Mouse (Mus musculus) bone marrow macrophage, adult 2 months (primary cell): ENCODE measurements around the gene Cdt1. TPM values are rescaled to one million over a fixed set of nuclear protein-coding genes. Genes with fewer than 3 reads are reported as not detected.

ENCODE experiments used
- H3K27ac ChIP-seq: 2 replicates; pipeline ENCODE4 v1.5.1; 2012; ENCODE audit warnings: low read depth, low read length; ENCODE audit not compliant: insufficient read depth
- H3K4me1 ChIP-seq: 2 replicates; pipeline ENCODE4 v1.6.1; 2012; ENCODE audit warnings: low read length; ENCODE audit not compliant: control insufficient read depth, insufficient read depth
- H3K4me3 ChIP-seq: 2 replicates; pipeline ENCODE4 v1.5.1; 2012; ENCODE audit warnings: mild to moderate bottlenecking, low read length, moderate library complexity; ENCODE audit not compliant: insufficient read depth
- CTCF ChIP-seq: IDR thresholded peaks from 2 replicates; pipeline ENCODE4 v1.5.1; 2012; ENCODE audit warnings: low read depth, mild to moderate bottlenecking, low read length, moderate library complexity
- POLR2A ChIP-seq: IDR thresholded peaks from 2 replicates; pipeline ENCODE4 v1.6.1; 2012; ENCODE audit warnings: mild to moderate bottlenecking, low read depth, low read length, borderline replicate concordance
- polyA plus RNA-seq: library from polyadenylated mRNA; stranded (reverse); fragments of >200 nt; gene quantifications from 2 replicates; pipeline ENCODE4 v1.2.4, GENCODE M21; 2012; ENCODE audit not compliant: missing spikeins, insufficient read depth, insufficient read length

Gene Cdt1
- polyA plus RNA-seq, 1 experiment = 22.9 TPM

- TF ChIP-seq POLR2A = no peak
- TF ChIP-seq CTCF = no peak
- peak overlapping the region; percentile 34 for H3K4me3 ChIP-seq
- H3K27ac ChIP-seq = no peak overlapping the region
- H3K4me1 ChIP-seq = peaks cover 17% of the 10 kb centered on the region
Measured at GRCm38 (mm10) chr8:122610209-122610608, 42.4 kb downstream of the Cdt1 start.

- Histone ChIP-seq H3K27ac (peak overlapping the region; percentile 46), H3K4me3 (peak overlapping the region; percentile 81), H3K4me1 (peaks cover 13% of the 10 kb centered on the region)
- TF ChIP-seq CTCF = no peak
- TF ChIP-seq POLR2A = no peak
Measured at GRCm38 (mm10) chr8:122610612-122611277, 42.9 kb downstream of the Cdt1 start.

GRCm38 (mm10) chr8:122611295-122612133, 43.7 kb downstream of the Cdt1 start, which contains the start of the genes Galns and Trappc2l:
Gene Galns (minus strand): TSS chr8:122611463.
Gene Trappc2l (plus strand): TSS chr8:122611640.
- TF ChIP-seq POLR2A (0 out of 2 replicates have a peak, but pooled peaks have one; percentile 37), CTCF (no peak)
- Histone ChIP-seq H3K4me1 (peaks cover 13% of the 10 kb centered on the region), H3K27ac (peak within 1 kb of the TSS; percentile 85), H3K4me3 (peak within 1 kb of the TSS; percentile 81)

GRCm38 (mm10) chr8:122616181-122616905, 48.5 kb downstream of the Cdt1 start:
- no peak for TF ChIP-seq POLR2A
- no peak for TF ChIP-seq CTCF
- no peak overlapping the region for H3K4me3 ChIP-seq
- no peak overlapping the region for H3K27ac ChIP-seq
- H3K4me1 ChIP-seq = peaks cover 5% of the 10 kb centered on the region; the same call in 1 of the 2 replicates

- H3K4me1 ChIP-seq = no peaks in the 10 kb centered on the region
- H3K27ac ChIP-seq = no peak overlapping the region
- TF ChIP-seq CTCF = no peak
- TF ChIP-seq POLR2A = no peak
Measured at GRCm38 (mm10) chr8:122617947-122618546, 50.2 kb downstream of the Cdt1 start.

GRCm38 (mm10) chr8:122618660-122619378, 51.0 kb downstream of the Cdt1 start:
- no peak overlapping the region for H3K4me3 ChIP-seq
- no peak overlapping the region for H3K27ac ChIP-seq
- TF ChIP-seq POLR2A = no peak
- TF ChIP-seq CTCF = no peak
- no peaks in the 10 kb centered on the region for H3K4me1 ChIP-seq

More at GRCm38 (mm10) chr8:122617947-122618546, 50.2 kb downstream of the Cdt1 start:
- H3K4me3 ChIP-seq = no peak overlapping the region

GRCm38 (mm10) chr8:122620446-122620845, 52.6 kb downstream of the Cdt1 start:
- TF ChIP-seq CTCF = no peak
- TF ChIP-seq POLR2A = no peak
- H3K4me1 ChIP-seq = no peaks in the 10 kb centered on the region
- no peak overlapping the region for H3K4me3 ChIP-seq
- no peak overlapping the region for H3K27ac ChIP-seq

GRCm38 (mm10) chr8:122622727-122623126, 54.9 kb downstream of the Cdt1 start, which contains the start of gene Pabpn1l:
Gene Pabpn1l (minus strand): TSS chr8:122622739.
- Histone ChIP-seq H3K4me1 (no peaks in the 10 kb centered on the region), H3K27ac (no peak within 1 kb of the TSS), H3K4me3 (no peak within 1 kb of the TSS)
- no peak for TF ChIP-seq CTCF
- no peak for TF ChIP-seq POLR2A

Other genes with a start within 250 kb of the Cdt1 start
- not detected in 2 replicates for gene Trhr2, start 207.3 kb upstream of the Cdt1 start, polyA plus RNA-seq
- 35.2 and 35.3 TPM in 2 replicates for gene Zc3h18, start 191.4 kb upstream of the Cdt1 start, polyA plus RNA-seq
- gene Il17c, start 146.0 kb upstream of the Cdt1 start, polyA plus RNA-seq = not detected in 2 replicates
- 973 and 1,035 TPM in 2 replicates for gene Cyba, start 135.1 kb upstream of the Cdt1 start, polyA plus RNA-seq
- 9.6 and 12.3 TPM in 2 replicates for gene Mvd, start 124.6 kb upstream of the Cdt1 start, polyA plus RNA-seq
- gene Snai3, start 107.3 kb upstream of the Cdt1 start, polyA plus RNA-seq = not detected in 2 replicates
- 62.2 and 68.2 TPM in 2 replicates for gene Rnf166, start 92.0 kb upstream of the Cdt1 start, polyA plus RNA-seq
- gene Ctu2, start 91.9 kb upstream of the Cdt1 start, polyA plus RNA-seq = 21.4 and 24.8 TPM in 2 replicates
- 32.1 and 36.2 TPM in 2 replicates for gene Piezo1, start 16.7 kb upstream of the Cdt1 start, polyA plus RNA-seq
- 187 and 203 TPM in 2 replicates for gene Aprt, start 8.9 kb downstream of the Cdt1 start, polyA plus RNA-seq
- gene Galns, start 43.4 kb downstream of the Cdt1 start, polyA plus RNA-seq = 32.8 and 36.7 TPM in 2 replicates
- gene Trappc2l, start 43.6 kb downstream of the Cdt1 start, polyA plus RNA-seq = 55.0 and 59.6 TPM in 2 replicates
- gene Pabpn1l, start 54.7 kb downstream of the Cdt1 start, polyA plus RNA-seq = not detected in 2 replicates
- gene Cbfa2t3, start 131.1 kb downstream of the Cdt1 start, polyA plus RNA-seq = 0.95 and 2.0 TPM in 2 replicates
- gene Acsf3, start 207.5 kb downstream of the Cdt1 start, polyA plus RNA-seq = 6.5 and 7.4 TPM in 2 replicates